Comparison of ENCODE assay signal across 40 mouse cellular contexts in genomic region chr2:169583476-169583875, GRCm38 (mm10). TPM values are rescaled to one million over a fixed set of nuclear protein-coding genes. Genes with fewer than 3 reads are reported as not detected.
"Had no signal": no experiment of that assay in that cellular context is flagged by ENCODE, and none has a peak within 500 bp of the region (broad histone marks: within the 10 kb centered on the region; RNA-seq: fewer than 3 reads in every experiment).

No protein-coding gene starts in this region.

- H3K4me3 ChIP-seq: embryonic facial prominence, embryonic 10.5 days; embryonic facial prominence, embryonic 12.5 days; embryonic facial prominence, embryonic 13.5 days; embryonic facial prominence, embryonic 15.5 days; erythroblast, embryonic 14.5 days; forebrain, embryonic 10.5 days; forebrain, embryonic 12.5 days; forebrain, embryonic 13.5 days; forebrain, embryonic 15.5 days; gastrocnemius, adult 2 months; heart, adult 2 months had no signal

- ATAC-seq: forebrain, embryonic 13.5 days; forebrain, embryonic 14.5 days; forebrain, embryonic 15.5 days; forebrain, embryonic 16.5 days; forebrain, postnatal 0 days had no signal

- H3K36me3 ChIP-seq: embryonic facial prominence, embryonic 10.5 days; embryonic facial prominence, embryonic 12.5 days; embryonic facial prominence, embryonic 13.5 days; embryonic facial prominence, embryonic 15.5 days; forebrain, embryonic 10.5 days; forebrain, embryonic 12.5 days; forebrain, embryonic 15.5 days had no signal

- H3K4me1 ChIP-seq: embryonic facial prominence, embryonic 12.5 days; embryonic facial prominence, embryonic 15.5 days had no signal

- H3K9me3 ChIP-seq: embryonic facial prominence, embryonic 10.5 days; embryonic facial prominence, embryonic 12.5 days; embryonic facial prominence, embryonic 13.5 days; embryonic facial prominence, embryonic 15.5 days; forebrain, embryonic 10.5 days; forebrain, embryonic 12.5 days; forebrain, embryonic 13.5 days; forebrain, embryonic 15.5 days had no signal

- H3K27ac ChIP-seq: embryonic facial prominence, embryonic 10.5 days; embryonic facial prominence, embryonic 12.5 days; embryonic facial prominence, embryonic 13.5 days; embryonic facial prominence, embryonic 15.5 days; forebrain, embryonic 10.5 days; forebrain, embryonic 12.5 days; forebrain, embryonic 13.5 days; forebrain, embryonic 15.5 days; gastrocnemius, adult 2 months; heart, adult 2 months had no signal

- H3K4me2 ChIP-seq: embryonic facial prominence, embryonic 12.5 days; embryonic facial prominence, embryonic 13.5 days; embryonic facial prominence, embryonic 15.5 days; forebrain, embryonic 12.5 days; forebrain, embryonic 13.5 days; forebrain, embryonic 15.5 days had no signal

- H3K27me3 ChIP-seq: embryonic facial prominence, embryonic 12.5 days; embryonic facial prominence, embryonic 13.5 days; embryonic facial prominence, embryonic 15.5 days; forebrain, embryonic 12.5 days; forebrain, embryonic 13.5 days; forebrain, embryonic 15.5 days had no signal

- H3K9ac ChIP-seq: embryonic facial prominence, embryonic 12.5 days; embryonic facial prominence, embryonic 13.5 days; embryonic facial prominence, embryonic 15.5 days; forebrain, embryonic 12.5 days; forebrain, embryonic 13.5 days; forebrain, embryonic 15.5 days; forebrain, postnatal 0 days had no signal

- DNase-seq: cerebellum, adult 2 months; cerebellum, adult 8-10 months; cerebellum, adult 9-10 months; cerebellum, adult 9-11 months; cerebellum, postnatal 10 days; cerebellum, postnatal 14 days; cerebellum, postnatal 25 days; cerebellum, postnatal 36 days; embryo, embryonic 11 days; forebrain, postnatal 0 days; gastrocnemius, adult 2 months; gastrocnemius, postnatal 10 days; gastrocnemius, postnatal 14 days; gastrocnemius, postnatal 25 days; gastrocnemius, postnatal 36 days; heart, adult 18-20 months; heart, adult 2 months had no signal

RNA-seq across cellular contexts. Expression of gene Gm11011, which starts 4.1 kb away (rescaled TPM):
- total RNA-seq: common myeloid progenitor, adult 5-6 weeks; forebrain, postnatal 0 days; gastrocnemius, adult 18-20 months; gastrocnemius, adult 2 months; gastrocnemius, adult 8-10 months; gastrocnemius, postnatal 10 days; gastrocnemius, postnatal 14 days; gastrocnemius, postnatal 25 days; gastrocnemius, postnatal 36 days; gastrocnemius, postnatal 4 days; granulocyte monocyte progenitor cell, adult 5-6 weeks; heart, adult 18-20 months; heart, adult 2 months; heart, adult 8-10 months had no signal
- polyA plus RNA-seq: cerebellum, adult 2 months; cortical plate, adult 2 months; embryonic facial prominence, embryonic 10.5 days; embryonic facial prominence, embryonic 11.5 days; embryonic facial prominence, embryonic 12.5 days; embryonic facial prominence, embryonic 13.5 days; embryonic facial prominence, embryonic 14.5 days; embryonic facial prominence, embryonic 15.5 days; erythroblast, embryonic 14.5 days; forebrain, embryonic 10.5 days; forebrain, embryonic 11.5 days; forebrain, embryonic 12.5 days; forebrain, embryonic 13.5 days; forebrain, embryonic 14.5 days; forebrain, embryonic 15.5 days; forebrain, embryonic 16.5 days; forebrain, postnatal 0 days; frontal cortex, adult 2 months; gonadal fat pad, adult 2 months; heart, adult 2 months had no signal

RNA-seq across cellular contexts. Expression of gene Tshz2, which starts 49.3 kb away (rescaled TPM):
- total RNA-seq: common myeloid progenitor, adult 5-6 weeks; granulocyte monocyte progenitor cell, adult 5-6 weeks had no signal
- polyA plus RNA-seq: erythroblast, embryonic 14.5 days had no signal
